Mouse (Mus musculus) E14TG2a.4 (cell line): ENCODE data around the gene Ttc25.
A peak's percentile ranks its signal among the peaks of the same experiment; 100 is the strongest.
"Not testable (repeated sequence)": the region's sequence is repeated elsewhere in the genome, so short reads cannot be mapped to it uniquely, and the experiment has no call there.

Experiments
- CTCF ChIP-seq: conservative IDR thresholded peaks from 2 replicates; pipeline ENCODE4 v1.5.1; 2014; ENCODE audit warnings: low read length
- NANOG ChIP-seq: IDR thresholded peaks from 2 replicates; pipeline ENCODE4 v1.6.1; 2014; ENCODE audit warnings: borderline replicate concordance, low read length, mixed read lengths
- POU5F1 ChIP-seq: IDR thresholded peaks from 2 replicates; pipeline ENCODE4 v1.6.1; 2014; ENCODE audit warnings: low read length, borderline replicate concordance

DNA sequence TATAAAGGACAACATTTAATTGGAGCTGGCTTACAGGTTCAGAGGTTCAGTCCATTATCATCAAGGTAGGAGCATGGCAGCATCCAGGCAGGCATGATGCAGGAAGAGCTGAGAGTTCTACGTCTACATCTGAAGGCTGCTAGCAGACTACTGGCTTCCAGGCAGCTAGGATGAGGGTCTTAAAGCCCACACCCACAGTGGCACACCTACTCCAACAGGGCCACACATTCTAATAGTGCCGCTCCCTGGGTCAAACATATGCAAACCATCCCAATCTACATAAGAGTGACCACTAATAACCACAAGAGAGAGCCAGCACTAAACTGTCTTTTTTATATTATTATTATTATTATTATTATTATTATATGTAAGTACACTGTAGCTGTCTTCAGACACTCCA is 11.0 kb upstream of the Ttc25 start:
- TF ChIP-seq CTCF, NANOG: not testable (repeated sequence)
- TF ChIP-seq POU5F1 = peak; percentile 12; the same call in 1 of the 2 replicates
